Mouse (Mus musculus): ENCODE data around the gene Gpkow. TPM values are rescaled to one million over a fixed set of nuclear protein-coding genes. Genes with fewer than 3 reads are reported as not detected.

Gpkow gene
- polyA plus RNA-seq, 1 experiment from 2014 or later = 49.0 TPM

- peak overlapping the region; percentile 27; the same call in 1 of the 2 replicates for H3K9ac ChIP-seq (ENCODE audit: low read depth, low read length)
- H3K27me3 ChIP-seq (ENCODE audit: control insufficient read depth, insufficient read depth, low read depth, low read length) = no peaks in the 10 kb centered on the region
- H3K4me2 ChIP-seq (ENCODE audit: low read length) = no peak overlapping the region
- no peaks in the 10 kb centered on the region for H3K9me3 ChIP-seq (replicated peaks; ENCODE audit: control insufficient read depth, low read length, poor library complexity, severe bottlenecking)
- no peak overlapping the region for H3K4me3 ChIP-seq (ENCODE audit: low read depth, low read length)
- H3K27ac ChIP-seq (ENCODE audit: low read length) = no peak overlapping the region
- WGBS = 29% methylated on average over 19 of the region's 26 CpGs
- ATAC-seq = no peak
- H3K36me3 ChIP-seq (ENCODE audit: control insufficient read depth, insufficient read depth, low read length) = peaks cover 15% of the 10 kb centered on the region
- peaks cover 3% of the 10 kb centered on the region; the same call in 1 of the 2 replicates for H3K4me1 ChIP-seq (ENCODE audit: control insufficient read depth, insufficient read depth, low read length)
These were observed 36.7 kb downstream of the Gpkow start for GRCm38 (mm10) chrX:7733571-7734156.

- H3K27ac ChIP-seq (ENCODE audit: low read length) = no peak overlapping the region
- no peak overlapping the region for H3K9ac ChIP-seq (ENCODE audit: low read depth, low read length)
- peaks cover 15% of the 10 kb centered on the region for H3K36me3 ChIP-seq (ENCODE audit: control insufficient read depth, insufficient read depth, low read length)
- H3K4me3 ChIP-seq (ENCODE audit: low read depth, low read length) = no peak overlapping the region
- 74% methylated on average over 13 of the region's 14 CpGs for WGBS
- no peak overlapping the region for H3K4me2 ChIP-seq (ENCODE audit: low read length)
- H3K4me1 ChIP-seq (ENCODE audit: control insufficient read depth, insufficient read depth, low read length) = no peaks in the 10 kb centered on the region
- no peaks in the 10 kb centered on the region for H3K27me3 ChIP-seq (ENCODE audit: control insufficient read depth, insufficient read depth, low read depth, low read length)
- no peaks in the 10 kb centered on the region for H3K9me3 ChIP-seq (replicated peaks; ENCODE audit: control insufficient read depth, low read length, poor library complexity, severe bottlenecking)
- no peak for ATAC-seq
These were observed 42.6 kb downstream of the Gpkow start for GRCm38 (mm10) chrX:7739336-7740081.

DNA sequence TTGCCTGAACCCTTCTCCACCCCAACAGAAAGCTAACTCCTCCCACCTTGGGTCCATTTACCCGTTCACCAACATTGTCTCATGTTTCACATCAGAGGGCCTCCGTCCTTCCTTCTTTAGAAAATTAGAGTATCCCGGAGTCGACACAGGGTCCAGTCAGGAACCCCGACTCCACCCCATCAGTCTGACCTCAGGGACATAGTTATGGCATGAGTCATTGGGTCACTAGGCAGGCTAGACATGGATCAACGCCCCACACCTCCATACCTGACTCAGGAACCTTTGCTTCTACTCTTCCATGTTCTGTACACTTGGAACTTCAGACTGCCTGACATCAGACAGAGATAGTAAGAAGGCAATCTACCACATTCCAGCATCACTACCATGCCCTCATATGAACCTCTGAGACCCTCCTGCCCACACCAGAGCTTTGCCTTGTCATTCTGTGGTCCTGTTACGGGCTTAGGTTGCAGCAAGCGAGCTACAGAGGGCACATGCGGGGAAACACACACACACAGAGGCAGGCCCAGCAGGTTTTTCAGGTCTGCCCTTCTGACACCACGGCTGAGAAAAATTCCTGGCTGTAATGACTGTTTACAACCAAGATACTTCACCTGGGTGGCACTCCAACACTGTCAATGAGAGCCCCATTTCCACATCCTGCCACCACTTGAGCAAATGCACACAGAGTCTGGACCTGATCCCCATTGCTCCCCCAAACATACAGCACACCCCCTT, 43.3 kb downstream of the Gpkow start:
- 80% methylated on average over 10 of the region's 10 CpGs for WGBS
- Histone ChIP-seq H3K27ac (ENCODE audit: low read length) (no peak overlapping the region), H3K9ac (ENCODE audit: low read depth, low read length) (no peak overlapping the region), H3K36me3 (ENCODE audit: control insufficient read depth, insufficient read depth, low read length) (peaks cover 15% of the 10 kb centered on the region), H3K4me3 (ENCODE audit: low read depth, low read length) (no peak overlapping the region), H3K27me3 (ENCODE audit: control insufficient read depth, insufficient read depth, low read depth, low read length) (no peaks in the 10 kb centered on the region), H3K4me1 (ENCODE audit: control insufficient read depth, insufficient read depth, low read length) (no peaks in the 10 kb centered on the region), H3K9me3 (replicated peaks; ENCODE audit: control insufficient read depth, low read length, poor library complexity, severe bottlenecking) (no peaks in the 10 kb centered on the region), H3K4me2 (ENCODE audit: low read length) (no peak overlapping the region)
- ATAC-seq = no peak

DNA sequence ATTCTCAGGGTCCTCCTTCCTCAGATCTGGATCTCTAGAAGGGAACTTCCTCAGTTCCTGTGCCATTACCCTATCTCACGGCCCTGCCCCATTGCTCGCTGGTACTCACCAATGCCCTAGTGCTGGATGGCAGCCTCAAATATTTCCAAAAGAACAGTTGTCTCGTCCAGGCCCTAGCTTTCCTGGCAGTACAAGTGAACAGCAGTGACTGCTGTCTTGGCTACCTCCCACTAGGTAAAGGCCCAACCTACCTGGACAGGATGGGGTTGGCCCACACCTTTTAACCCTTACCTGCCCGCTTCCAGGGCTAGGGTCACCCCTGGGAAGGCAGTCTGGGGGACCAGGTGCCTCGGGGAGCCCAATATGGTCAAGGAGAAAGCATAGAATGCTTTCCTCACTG, 44.2 kb downstream of the Gpkow start:
- H3K4me2 ChIP-seq (ENCODE audit: low read length) = no peak overlapping the region
- no peaks in the 10 kb centered on the region for H3K27me3 ChIP-seq (ENCODE audit: control insufficient read depth, insufficient read depth, low read depth, low read length)
- H3K9ac ChIP-seq (ENCODE audit: low read depth, low read length) = no peak overlapping the region
- 76% methylated on average over 5 of the region's 5 CpGs for WGBS
- no peaks in the 10 kb centered on the region for H3K9me3 ChIP-seq (replicated peaks; ENCODE audit: control insufficient read depth, low read length, poor library complexity, severe bottlenecking)
- H3K27ac ChIP-seq (ENCODE audit: low read length) = no peak overlapping the region
- H3K4me3 ChIP-seq (ENCODE audit: low read depth, low read length) = no peak overlapping the region
- no peaks in the 10 kb centered on the region for H3K4me1 ChIP-seq (ENCODE audit: control insufficient read depth, insufficient read depth, low read length)
- peaks cover 15% of the 10 kb centered on the region for H3K36me3 ChIP-seq (ENCODE audit: control insufficient read depth, insufficient read depth, low read length)
- no peak for ATAC-seq

- no peaks in the 10 kb centered on the region for H3K27me3 ChIP-seq (ENCODE audit: control insufficient read depth, insufficient read depth, low read depth, low read length)
- no peaks in the 10 kb centered on the region for H3K9me3 ChIP-seq (replicated peaks; ENCODE audit: control insufficient read depth, low read length, poor library complexity, severe bottlenecking)
- H3K4me3 ChIP-seq (ENCODE audit: low read depth, low read length) = no peak overlapping the region
- no peaks in the 10 kb centered on the region for H3K4me1 ChIP-seq (ENCODE audit: control insufficient read depth, insufficient read depth, low read length)
- no peak for ATAC-seq
- no peak overlapping the region for H3K27ac ChIP-seq (ENCODE audit: low read length)
- H3K4me2 ChIP-seq (ENCODE audit: low read length) = no peak overlapping the region
- H3K36me3 ChIP-seq (ENCODE audit: control insufficient read depth, insufficient read depth, low read length) = no peaks in the 10 kb centered on the region
- WGBS = 59% methylated on average over 5 of the region's 5 CpGs
- no peak overlapping the region for H3K9ac ChIP-seq (ENCODE audit: low read depth, low read length)
These were observed 46.5 kb downstream of the Gpkow start for GRCm38 (mm10) chrX:7743470-7743869.

DNA sequence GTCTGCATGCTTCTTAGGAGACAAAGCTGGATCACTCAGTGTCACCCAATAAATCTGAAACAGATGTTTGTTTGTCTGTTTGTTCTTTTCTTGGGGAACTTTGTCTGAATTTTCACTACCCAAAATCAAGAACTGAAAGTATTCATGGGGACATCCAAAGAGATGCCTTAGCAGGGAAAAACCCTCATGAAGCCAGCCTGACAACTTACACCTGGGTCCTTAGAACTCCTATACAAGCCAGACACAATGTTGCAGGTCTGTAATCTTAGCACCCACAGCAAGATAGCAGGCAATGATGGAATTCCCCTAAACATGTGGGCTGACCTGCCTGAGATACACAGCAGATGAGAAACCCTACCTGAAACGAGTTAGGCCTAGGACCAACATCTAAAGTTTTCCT, 48.0 kb downstream of the Gpkow start:
- Histone ChIP-seq H3K27ac (ENCODE audit: low read length) (no peak overlapping the region), H3K9me3 (replicated peaks; ENCODE audit: control insufficient read depth, low read length, poor library complexity, severe bottlenecking) (no peaks in the 10 kb centered on the region), H3K27me3 (ENCODE audit: control insufficient read depth, insufficient read depth, low read depth, low read length) (no peaks in the 10 kb centered on the region), H3K4me1 (ENCODE audit: control insufficient read depth, insufficient read depth, low read length) (peaks cover 7% of the 10 kb centered on the region), H3K4me3 (ENCODE audit: low read depth, low read length) (no peak overlapping the region), H3K4me2 (ENCODE audit: low read length) (no peak overlapping the region), H3K9ac (ENCODE audit: low read depth, low read length) (no peak overlapping the region), H3K36me3 (ENCODE audit: control insufficient read depth, insufficient read depth, low read length) (no peaks in the 10 kb centered on the region)
- WGBS = 57% methylated on average over 1 of the region's 1 CpGs
- ATAC-seq = no peak

GRCm38 (mm10) chrX:7745429-7745828, 48.5 kb downstream of the Gpkow start:
- Histone ChIP-seq H3K9ac (ENCODE audit: low read depth, low read length) (no peak overlapping the region), H3K4me3 (ENCODE audit: low read depth, low read length) (no peak overlapping the region), H3K4me2 (ENCODE audit: low read length) (no peak overlapping the region), H3K27ac (ENCODE audit: low read length) (no peak overlapping the region), H3K4me1 (ENCODE audit: control insufficient read depth, insufficient read depth, low read length) (peaks cover 7% of the 10 kb centered on the region), H3K27me3 (ENCODE audit: control insufficient read depth, insufficient read depth, low read depth, low read length) (no peaks in the 10 kb centered on the region), H3K9me3 (replicated peaks; ENCODE audit: control insufficient read depth, low read length, poor library complexity, severe bottlenecking) (no peaks in the 10 kb centered on the region), H3K36me3 (ENCODE audit: control insufficient read depth, insufficient read depth, low read length) (no peaks in the 10 kb centered on the region)
- WGBS = 91% methylated on average over 8 of the region's 8 CpGs
- ATAC-seq = no peak

- peak within 1 kb of the TSS; percentile 57 for H3K4me2 ChIP-seq (ENCODE audit: low read length)
- H3K27me3 ChIP-seq (ENCODE audit: control insufficient read depth, insufficient read depth, low read depth, low read length) = no peaks in the 10 kb centered on the region
- H3K4me3 ChIP-seq (ENCODE audit: low read depth, low read length) = peak within 1 kb of the TSS; percentile 58
- H3K4me1 ChIP-seq (ENCODE audit: control insufficient read depth, insufficient read depth, low read length) = peaks cover 7% of the 10 kb centered on the region
- H3K27ac ChIP-seq (ENCODE audit: low read length) = peak within 1 kb of the TSS; percentile 77
- H3K9me3 ChIP-seq (replicated peaks; ENCODE audit: control insufficient read depth, low read length, poor library complexity, severe bottlenecking) = no peaks in the 10 kb centered on the region
- H3K9ac ChIP-seq (ENCODE audit: low read depth, low read length) = peak within 1 kb of the TSS; percentile 85
- ATAC-seq = peak; percentile 94
- H3K36me3 ChIP-seq (ENCODE audit: control insufficient read depth, insufficient read depth, low read length) = no peaks in the 10 kb centered on the region
- WGBS = 7% methylated on average over 38 of the region's 56 CpGs
These were observed 53.6 kb downstream of the Gpkow start, which contains the start of gene Ccdc120 for GRCm38 (mm10) chrX:7750432-7751116. TSS of gene Ccdc120 (minus strand) at chrX:7750905.

Data from midbrain, embryonic 16.5 days (tissue).